Mouse (Mus musculus) thymus, adult 2 months (tissue): Measurements from ENCODE around the gene Slc17a4.

Experiments used
- CTCF ChIP-seq: fragments of 200-500 bp; IDR thresholded peaks from 2 replicates; pipeline ENCODE4 v1.5.1; 2012; ENCODE audit warnings: mild to moderate bottlenecking, control low read depth, low read length, moderate library complexity, borderline replicate concordance; ENCODE audit not compliant: control insufficient read depth, poor library complexity, insufficient read depth; ENCODE audit errors: extremely low read depth
- POLR2A ChIP-seq: fragments of 200-500 bp; IDR thresholded peaks from 2 replicates; pipeline ENCODE4 v1.6.1; 2012; ENCODE audit warnings: mild to moderate bottlenecking, low read length, control low read depth, moderate library complexity; ENCODE audit not compliant: control insufficient read depth, poor library complexity, insufficient read depth; ENCODE audit errors: extremely low read depth

DNA sequence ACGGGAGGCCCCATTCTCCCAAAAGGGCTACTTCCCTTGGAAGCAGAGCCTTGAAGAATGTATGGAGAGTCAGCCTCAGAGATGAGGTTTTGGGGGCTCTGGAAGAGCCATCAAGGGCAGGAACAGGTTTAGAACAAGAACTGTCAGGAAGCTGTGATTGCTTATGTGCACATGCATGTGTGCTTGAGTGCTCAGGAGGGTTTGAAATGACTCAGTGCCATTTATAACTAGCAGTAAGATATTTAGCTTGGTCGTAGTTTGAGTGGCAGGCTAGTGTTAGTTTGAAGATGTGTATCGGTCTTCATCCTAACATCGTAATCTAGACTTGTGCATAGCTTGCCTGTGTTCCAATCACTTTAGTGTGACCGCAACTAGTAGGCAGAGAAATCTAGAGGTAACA is 7.9 kb downstream of the Slc17a4 start:
- no peak for TF ChIP-seq POLR2A
- no peak for TF ChIP-seq CTCF
